Comparison of ENCODE assay signal across 6 mouse cellular contexts in genomic region chrX:170842878-170843465, GRCm38 (mm10).
DNase-seq lines count a peak whose midpoint lies in the region; ATAC-seq and TF ChIP-seq lines count a peak whose summit lies in the region.
"Not testable (repeated sequence)": the region's sequence is repeated elsewhere in the genome, so short reads cannot be mapped to it uniquely, and the experiment has no call there.

No protein-coding gene starts in this region.

- H3K4me2 ChIP-seq in forebrain, embryonic 11.5 days (ENCODE audit: low read depth, low read length, severe bottlenecking); midbrain, embryonic 11.5 days: not testable (repeated sequence)

- not testable (repeated sequence) for H3K4me1 ChIP-seq in MEL (ENCODE audit: control insufficient read depth in 1 of 2, insufficient read depth in 2 of 2, low read length in 2 of 2); forebrain, embryonic 11.5 days (replicated peaks; ENCODE audit: control insufficient read depth, insufficient read depth, low read length); heart, embryonic 10.5 days; kidney, adult 2 months (ENCODE audit: control insufficient read depth, insufficient read depth, low read length); midbrain, embryonic 11.5 days (ENCODE audit: control insufficient read depth, insufficient read depth, low read length)

- TF ChIP-seq POLR2A in MEL (IDR thresholded peaks at IDR 0.05; ENCODE audit: control insufficient read depth in 1 of 2, insufficient read depth in 1 of 2, low read depth in 1 of 2, low read length in 2 of 2, poor library complexity in 1 of 2); kidney, adult 2 months (IDR thresholded peaks at IDR 0.05; ENCODE audit: low read depth, low read length): not testable (repeated sequence)

- DNase-seq in MEL (ENCODE audit: low read depth, low spot score): peak; percentile 1
- DNase-seq in forebrain, embryonic 11.5 days (ENCODE audit: low spot score): peak; percentile 41
- DNase-seq in heart, embryonic 10.5 days (ENCODE audit: low spot score): peak; percentile 71
- peak; percentile 0 for DNase-seq in kidney, adult 2 months
- DNase-seq in midbrain, embryonic 11.5 days (ENCODE audit: low spot score, missing footprints): peak; percentile 41
- DNase-seq in testis, postnatal 14 days (ENCODE audit: low spot score): peak; percentile 1

- TF ChIP-seq EP300 in MEL (IDR thresholded peaks at IDR 0.05; ENCODE audit: low read depth in 1 of 2, low read length in 2 of 2): not testable (repeated sequence)

- 79% methylated on average over 5 of the region's 5 CpGs for WGBS in forebrain, embryonic 11.5 days
- 65% methylated on average over 5 of the region's 5 CpGs for WGBS in heart, embryonic 10.5 days
- 73% methylated on average over 5 of the region's 5 CpGs for WGBS in kidney, adult 2 months
- 74% methylated on average over 5 of the region's 5 CpGs for WGBS in midbrain, embryonic 11.5 days

- not testable (repeated sequence) for TF ChIP-seq RAD21 in MEL (IDR thresholded peaks at IDR 0.05; ENCODE audit: low read depth, low read length)

- H3K9ac ChIP-seq in MEL (ENCODE audit: control insufficient read depth, low read depth, low read length, poor library complexity, severe bottlenecking); forebrain, embryonic 11.5 days (ENCODE audit: low read length); midbrain, embryonic 11.5 days (ENCODE audit: low read length): not testable (repeated sequence)

- not testable (repeated sequence) for TF ChIP-seq CTCF in MEL (IDR thresholded peaks at IDR 0.05 in 2 of 3, conservative IDR thresholded peaks at IDR 0.05 in 1 of 3; ENCODE audit: control insufficient read depth in 1 of 3, insufficient read depth in 1 of 3, low read depth in 2 of 3, low read length in 3 of 3, poor library complexity in 1 of 3, severe bottlenecking in 1 of 3); kidney, adult 2 months (conservative IDR thresholded peaks at IDR 0.05; ENCODE audit: insufficient read depth, insufficient read length, low read depth, low read length)

- H3K9me3 ChIP-seq in MEL (replicated peaks; ENCODE audit: insufficient read depth, low read length); forebrain, embryonic 11.5 days (ENCODE audit: control insufficient read depth, low read length): not testable (repeated sequence)
- peaks cover 22% of the 10 kb centered on the region for H3K9me3 ChIP-seq in heart, embryonic 10.5 days
- peaks cover 14% of the 10 kb centered on the region for H3K9me3 ChIP-seq in midbrain, embryonic 11.5 days (ENCODE audit: control insufficient read depth, low read length)

- H3K36me3 ChIP-seq in MEL (ENCODE audit: control insufficient read depth in 1 of 2, insufficient read depth in 2 of 2, low read length in 2 of 2); forebrain, embryonic 11.5 days (ENCODE audit: control insufficient read depth, insufficient read depth, low read length); heart, embryonic 10.5 days; kidney, adult 2 months (ENCODE audit: control insufficient read depth, insufficient read depth, low read length); midbrain, embryonic 11.5 days (ENCODE audit: control insufficient read depth, insufficient read depth, low read length): not testable (repeated sequence)

- not testable (repeated sequence) for H3K27ac ChIP-seq in MEL (ENCODE audit: control insufficient read depth, low read depth, low read length); forebrain, embryonic 11.5 days (ENCODE audit: low read depth, low read length); heart, embryonic 10.5 days; kidney, adult 2 months (ENCODE audit: insufficient read depth, low read depth, low read length); midbrain, embryonic 11.5 days (ENCODE audit: low read depth, low read length)

- not testable (repeated sequence) for H3K79me2 ChIP-seq in MEL (ENCODE audit: control insufficient read depth, insufficient read depth, low read length, poor library complexity)

- ATAC-seq in forebrain, embryonic 11.5 days (replicated peaks; ENCODE audit: low FRiP score); midbrain, embryonic 11.5 days (ENCODE audit: low FRiP score): not testable (repeated sequence)

- H3K4me3 ChIP-seq in MEL (ENCODE audit: control insufficient read depth in 1 of 2, insufficient read depth in 1 of 2, low read depth in 2 of 2, low read length in 2 of 2); forebrain, embryonic 11.5 days (ENCODE audit: low read depth, low read length); heart, embryonic 10.5 days; kidney, adult 2 months (ENCODE audit: insufficient read depth, low read depth, low read length); midbrain, embryonic 11.5 days (ENCODE audit: low read depth, low read length): not testable (repeated sequence)

- not testable (repeated sequence) for H3K27me3 ChIP-seq in MEL (ENCODE audit: control insufficient read depth in 1 of 2, insufficient read depth in 2 of 2, low read length in 2 of 2); forebrain, embryonic 11.5 days (ENCODE audit: control insufficient read depth, insufficient read depth, low read length); heart, embryonic 10.5 days (ENCODE audit: insufficient read depth, poor library complexity, severe bottlenecking); kidney, adult 2 months (replicated peaks; ENCODE audit: control insufficient read depth, insufficient read depth, low read length); midbrain, embryonic 11.5 days (ENCODE audit: control insufficient read depth, insufficient read depth, low read length)

Comparison
In these comparisons a context has a peak if more than half of its experiments do, and no peak if none do; other contexts are left out.
1. DNase-seq: peak in every context shown above with its lines; median percentile 71 in heart, embryonic 10.5 days; 41 in forebrain, embryonic 11.5 days; 41 in midbrain, embryonic 11.5 days; 1 in MEL; 1 in testis, postnatal 14 days; 0 in kidney, adult 2 months.